Mouse (Mus musculus) heart, adult 2 months (tissue): Measurements from ENCODE around the gene Zfp385a.

Source experiments
- CTCF ChIP-seq: fragments of 200-600 bp; IDR thresholded peaks from 2 replicates; pipeline ENCODE4 v1.8.1; 2022; ENCODE audit warnings: antibody characterized with exemption, mild to moderate bottlenecking, moderate library complexity
- EP300 ChIP-seq: fragments of 200-500 bp; IDR thresholded peaks from 2 replicates; pipeline ENCODE4 v1.6.1; 2011; ENCODE audit warnings: low read depth, low read length, control low read depth; ENCODE audit not compliant: insufficient read depth
- POLR2A ChIP-seq: fragments of 200-500 bp; IDR thresholded peaks from 2 replicates; pipeline ENCODE4 v1.6.1; 2011; ENCODE audit warnings: mild to moderate bottlenecking, low read depth, low read length, control low read depth; ENCODE audit not compliant: insufficient read depth

- 0 out of 2 replicates have a peak, but pooled peaks have one; percentile 12 for TF ChIP-seq POLR2A
- TF ChIP-seq CTCF: no peak
- TF ChIP-seq EP300: no peak
These were observed 21.6 kb downstream of the Zfp385a start for GRCm38 (mm10) chr15:103318201-103318816.
